Mouse (Mus musculus) kidney, adult 9 months (tissue): ENCODE results near the gene Pgam2.

Source experiments
- DNase-seq: peaks from one replicate; pipeline ENCODE4 v3.0.0; 2022

Pgam2 gene

GRCm38 (mm10) chr11:5761820-5762632 is 41.5 kb downstream of the Pgam2 start, which contains the start of gene Urgcp:
Gene Urgcp, minus strand, starts transcription at chr11:5762376.
- peak; percentile 94 for DNase-seq

GRCm38 (mm10) chr11:5753755-5754154 is 49.8 kb downstream of the Pgam2 start:
- no peak for DNase-seq
